Mouse (Mus musculus) erythroblast, embryonic 14.5 days (primary cell): ENCODE data around the gene Cpt1a. TPM values are rescaled to one million over a fixed set of nuclear protein-coding genes. Genes with fewer than 3 reads are reported as not detected.
A peak's percentile ranks its signal among the peaks of the same experiment; 100 is the strongest.

Experiments used
- H3K27me3 ChIP-seq: 2 replicates; pipeline ENCODE4 v1.6.1; 2012; ENCODE audit warnings: inconsistent platforms; ENCODE audit not compliant: control insufficient read depth
- H3K36me3 ChIP-seq: 2 replicates; pipeline ENCODE4 v1.6.1; 2012; ENCODE audit warnings: mild to moderate bottlenecking, inconsistent platforms; ENCODE audit not compliant: control insufficient read depth
- H3K4me1 ChIP-seq: 2 replicates; pipeline ENCODE4 v1.6.1; 2012; ENCODE audit warnings: inconsistent platforms; ENCODE audit not compliant: control insufficient read depth
- H3K4me3 ChIP-seq: replicated peaks from 2 replicates; pipeline ENCODE3; 2012; ENCODE audit warnings: moderate library complexity, mild to moderate bottlenecking, inconsistent platforms
- H3K9me3 ChIP-seq: 2 replicates; pipeline ENCODE4 v1.6.1; 2012; ENCODE audit warnings: low read length, inconsistent platforms, mixed read lengths; ENCODE audit not compliant: control insufficient read depth
- GATA1 ChIP-seq: IDR thresholded peaks from 2 replicates; pipeline ENCODE4 v1.6.1; 2012; ENCODE audit warnings: low read length, inconsistent platforms, mixed read lengths
- TAL1 ChIP-seq: IDR thresholded peaks from 3 replicates; pipeline ENCODE4 v1.6.1; 2012; ENCODE audit warnings: low read length, inconsistent platforms, mixed read lengths
- polyA plus RNA-seq: library from polyadenylated mRNA; stranded (reverse); fragments of >175 nt; gene quantifications from 2 replicates; pipeline ENCODE4 v1.2.3, GENCODE M21; 2012

The Cpt1a gene
- polyA plus RNA-seq, 1 experiment: 0.29 TPM

DNA sequence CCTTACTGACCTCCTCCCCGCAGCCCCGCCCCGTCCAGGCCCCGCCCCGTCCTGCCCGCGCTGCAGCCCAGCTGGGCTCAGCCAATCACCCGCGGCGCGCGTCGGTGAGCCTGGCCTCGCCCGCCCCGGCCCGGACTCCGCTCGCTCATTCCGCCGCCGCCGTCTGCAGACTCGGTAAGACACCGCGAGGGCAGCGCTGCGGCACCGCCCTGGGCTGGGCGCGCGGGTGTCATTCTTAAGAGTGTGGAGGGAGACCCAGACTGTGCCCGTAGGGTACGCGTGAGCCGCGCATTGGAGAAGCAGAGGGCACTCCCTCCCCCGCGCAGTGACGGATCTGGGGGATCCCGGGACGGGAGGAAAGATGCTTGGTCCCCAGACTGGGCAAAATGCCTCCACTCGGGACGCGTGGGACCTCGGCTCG, 1.1 kb downstream of the Cpt1a start:
- Histone ChIP-seq H3K36me3 (no peaks in the 10 kb centered on the region), H3K4me3 (peak overlapping the region; percentile 76), H3K27me3 (no peaks in the 10 kb centered on the region), H3K9me3 (peaks cover 4% of the 10 kb centered on the region; the same call in 1 of the 2 replicates), H3K4me1 (peaks cover 67% of the 10 kb centered on the region)
- TF ChIP-seq GATA1: no peak
- no peak for TF ChIP-seq TAL1

GRCm38 (mm10) chr19:3323753-3324270, 1.7 kb downstream of the Cpt1a start:
- peaks cover 73% of the 10 kb centered on the region for H3K4me1 ChIP-seq
- H3K4me3 ChIP-seq: peak overlapping the region; percentile 76
- H3K9me3 ChIP-seq: peaks cover 4% of the 10 kb centered on the region; the same call in 1 of the 2 replicates
- H3K36me3 ChIP-seq: no peaks in the 10 kb centered on the region
- no peak for TF ChIP-seq TAL1
- TF ChIP-seq GATA1: no peak
- no peaks in the 10 kb centered on the region for H3K27me3 ChIP-seq

GRCm38 (mm10) chr19:3324271-3324811, 2.2 kb downstream of the Cpt1a start:
- TF ChIP-seq TAL1: no peak
- no peak for TF ChIP-seq GATA1
- Histone ChIP-seq H3K4me3 (peak overlapping the region; percentile 76), H3K27me3 (no peaks in the 10 kb centered on the region), H3K9me3 (peaks cover 4% of the 10 kb centered on the region; the same call in 1 of the 2 replicates), H3K36me3 (no peaks in the 10 kb centered on the region), H3K4me1 (peaks cover 76% of the 10 kb centered on the region)

DNA sequence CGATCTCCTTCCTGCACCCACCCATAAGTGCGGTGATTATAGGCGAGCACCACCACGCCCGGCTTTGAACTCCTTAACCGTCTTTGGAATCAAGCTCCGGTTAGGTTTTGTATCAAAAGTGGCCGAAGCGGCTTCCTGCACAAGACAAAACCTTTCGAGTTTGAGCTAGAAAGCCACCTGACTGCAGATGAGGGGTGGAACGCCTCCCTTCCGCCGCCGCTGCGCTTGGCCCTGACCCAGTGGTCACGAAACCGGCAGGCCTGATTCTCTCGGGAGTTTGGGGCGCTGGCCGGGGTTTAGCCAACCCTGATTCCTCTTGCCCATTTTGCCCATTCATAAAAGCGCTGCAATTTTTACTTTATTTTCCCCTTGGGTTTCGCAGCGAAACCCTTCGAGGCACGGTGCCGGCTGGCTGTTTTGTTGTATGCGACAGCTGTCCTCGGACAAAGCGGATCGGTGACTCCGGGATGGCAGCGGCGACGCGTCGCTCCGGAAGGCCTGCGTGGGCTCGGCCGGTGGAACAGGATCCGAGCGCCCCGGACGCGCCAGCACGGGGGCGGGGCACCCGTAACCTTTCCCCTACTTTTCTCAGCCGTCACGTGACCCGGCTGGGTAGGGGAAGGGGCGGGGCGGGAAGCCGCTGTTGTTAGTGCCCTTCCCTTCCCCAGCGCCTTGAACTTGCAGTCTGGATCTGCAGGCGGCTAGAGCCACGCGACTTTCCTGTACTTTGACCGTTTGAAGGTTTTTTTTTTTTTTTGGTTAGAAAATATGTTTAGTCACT, 3.0 kb downstream of the Cpt1a start:
- Histone ChIP-seq H3K36me3 (no peaks in the 10 kb centered on the region), H3K27me3 (no peaks in the 10 kb centered on the region), H3K4me3 (peak overlapping the region; percentile 76), H3K4me1 (peaks cover 75% of the 10 kb centered on the region), H3K9me3 (peaks cover 4% of the 10 kb centered on the region; the same call in 1 of the 2 replicates)
- TF ChIP-seq GATA1: no peak
- TF ChIP-seq TAL1: no peak

DNA sequence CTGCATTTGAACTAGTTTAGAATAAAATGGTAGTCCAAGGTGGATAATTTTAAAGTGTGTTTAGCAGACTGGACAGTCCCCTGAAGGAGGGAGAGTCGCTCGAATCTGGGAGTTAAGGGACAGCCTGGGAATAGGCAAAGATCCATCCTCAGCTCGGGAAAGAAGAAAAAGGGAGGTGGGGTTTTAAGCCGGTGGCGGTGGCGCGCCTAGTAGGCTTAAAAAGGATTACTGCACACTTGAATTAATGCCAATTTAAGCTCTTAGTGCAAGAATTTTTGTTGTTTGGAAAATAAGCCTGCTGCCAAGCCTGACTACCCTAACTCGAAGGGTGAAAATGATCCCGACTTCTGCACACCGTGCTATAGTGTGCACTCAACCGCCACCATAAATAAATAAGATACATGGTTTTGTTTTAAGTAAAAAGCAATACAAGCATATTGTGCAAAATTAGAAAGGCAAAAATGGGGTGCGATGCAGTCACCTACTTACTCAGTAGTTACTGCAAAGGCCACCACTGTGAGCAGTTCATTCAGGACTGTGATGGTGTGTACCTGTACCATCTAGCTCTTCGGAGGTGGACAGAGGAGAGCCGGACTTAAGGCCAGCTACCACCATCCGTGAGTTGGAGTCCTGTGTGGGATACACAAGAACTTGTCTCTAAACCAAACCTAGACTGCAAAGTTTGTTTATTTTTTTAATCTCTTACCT, 3.8 kb downstream of the Cpt1a start:
- Histone ChIP-seq H3K9me3 (peaks cover 4% of the 10 kb centered on the region; the same call in 1 of the 2 replicates), H3K36me3 (no peaks in the 10 kb centered on the region), H3K4me1 (peaks cover 80% of the 10 kb centered on the region), H3K27me3 (no peaks in the 10 kb centered on the region), H3K4me3 (peak overlapping the region; percentile 76)
- TF ChIP-seq GATA1 (no peak), TAL1 (no peak)

DNA sequence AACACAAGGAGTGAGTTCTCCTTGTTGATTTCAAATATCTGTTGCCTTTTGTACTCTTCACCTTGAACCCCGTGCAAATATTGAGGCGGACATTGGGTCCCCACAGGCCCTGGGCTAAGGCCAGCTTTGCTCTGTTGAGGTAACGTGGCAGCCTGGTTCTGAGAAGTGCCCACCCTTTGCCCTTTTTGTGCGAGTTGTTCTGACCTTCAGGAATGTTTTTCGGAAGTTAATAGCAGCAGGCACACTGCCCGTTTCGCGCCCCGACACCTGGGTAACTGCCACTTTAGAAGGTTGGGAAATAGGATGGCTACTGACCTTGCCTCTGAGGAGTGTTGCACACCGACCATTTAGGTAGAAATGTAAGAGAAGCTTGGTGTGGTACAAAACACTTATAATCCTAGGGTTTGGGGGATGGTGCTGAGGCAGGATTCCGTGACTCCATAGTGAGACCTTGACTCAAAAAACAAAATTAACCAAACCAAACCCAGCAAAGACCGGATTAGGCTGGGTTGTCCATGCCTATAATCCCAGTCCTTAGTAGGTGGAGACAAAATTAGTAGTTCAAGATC, 4.4 kb downstream of the Cpt1a start:
- Histone ChIP-seq H3K4me1 (peaks cover 76% of the 10 kb centered on the region), H3K27me3 (no peaks in the 10 kb centered on the region), H3K9me3 (peaks cover 4% of the 10 kb centered on the region; the same call in 1 of the 2 replicates), H3K4me3 (no peak overlapping the region), H3K36me3 (no peaks in the 10 kb centered on the region)
- TF ChIP-seq TAL1: no peak
- no peak for TF ChIP-seq GATA1

DNA sequence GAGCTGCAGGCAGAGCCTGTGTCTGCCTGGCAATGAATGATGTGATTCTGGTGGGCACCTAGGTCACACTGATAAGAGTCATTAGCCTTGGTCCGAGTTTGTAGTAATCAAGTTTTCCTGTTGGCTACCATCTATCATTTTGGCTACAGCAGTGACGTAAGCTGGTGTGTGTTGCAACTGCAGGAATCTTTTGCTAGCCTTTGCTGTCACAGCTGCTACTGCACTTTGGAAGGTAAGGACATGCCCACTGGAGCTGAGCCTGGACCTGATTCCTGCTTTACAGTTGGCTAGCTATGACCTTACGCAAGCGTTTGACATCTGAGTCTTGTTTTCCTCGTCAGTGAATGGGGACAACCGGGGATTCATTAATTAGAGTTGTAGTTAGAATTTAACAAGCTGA, 11.1 kb downstream of the Cpt1a start:
- Histone ChIP-seq H3K4me3 (no peak overlapping the region), H3K4me1 (peaks cover 46% of the 10 kb centered on the region), H3K27me3 (no peaks in the 10 kb centered on the region), H3K9me3 (no peaks in the 10 kb centered on the region), H3K36me3 (no peaks in the 10 kb centered on the region)
- TF ChIP-seq TAL1: no peak

DNA sequence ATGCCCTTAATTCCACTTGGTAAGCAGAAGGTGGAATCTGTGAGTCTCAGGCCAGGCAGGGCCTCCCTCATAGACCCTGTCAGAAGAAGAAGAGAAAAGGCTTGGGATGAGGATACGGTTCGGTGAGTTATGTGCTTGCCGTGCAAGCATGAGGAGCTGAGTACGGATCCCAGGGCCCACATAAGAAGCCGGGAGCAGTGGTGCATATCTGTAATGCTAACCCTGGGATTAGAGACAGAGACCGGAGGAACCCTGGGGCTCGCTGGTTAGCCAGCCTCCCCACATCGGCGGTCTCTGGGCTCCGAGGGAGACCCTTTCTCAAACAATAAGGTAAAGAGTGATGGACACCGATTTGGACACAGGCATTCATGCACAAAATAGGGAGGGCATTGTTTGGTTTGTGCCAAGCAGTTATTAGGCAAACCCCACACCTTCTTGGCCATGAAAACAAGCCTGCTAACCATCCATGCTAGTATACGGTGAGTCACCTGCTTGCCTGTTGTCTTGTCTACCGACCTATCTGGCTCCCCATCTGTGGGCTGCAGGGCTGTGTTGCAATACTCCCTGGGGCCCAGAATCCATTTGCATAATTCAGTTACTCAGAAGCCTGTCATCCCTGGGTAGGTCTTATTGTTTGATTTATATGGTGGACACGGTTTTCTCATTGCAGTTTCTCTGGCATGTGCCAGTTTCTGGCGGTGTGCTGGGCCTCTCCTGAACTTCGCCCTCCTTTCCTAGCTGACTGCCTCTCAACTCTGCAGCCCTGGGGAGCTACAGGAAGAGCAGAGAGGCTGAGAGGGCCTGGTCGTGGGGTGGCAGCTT, 11.8 kb downstream of the Cpt1a start:
- Histone ChIP-seq H3K27me3 (no peaks in the 10 kb centered on the region), H3K36me3 (no peaks in the 10 kb centered on the region), H3K9me3 (no peaks in the 10 kb centered on the region), H3K4me1 (peaks cover 39% of the 10 kb centered on the region), H3K4me3 (no peak overlapping the region)
- no peak for TF ChIP-seq GATA1
- no peak for TF ChIP-seq TAL1
